Mouse (Mus musculus): ENCODE results near the gene Spred2. TPM values are rescaled to one million over a fixed set of nuclear protein-coding genes. Genes with fewer than 3 reads are reported as not detected.

The Spred2 gene
- polyA plus RNA-seq, 1 experiment from 2014 or later, result 4.7 TPM

DNA sequence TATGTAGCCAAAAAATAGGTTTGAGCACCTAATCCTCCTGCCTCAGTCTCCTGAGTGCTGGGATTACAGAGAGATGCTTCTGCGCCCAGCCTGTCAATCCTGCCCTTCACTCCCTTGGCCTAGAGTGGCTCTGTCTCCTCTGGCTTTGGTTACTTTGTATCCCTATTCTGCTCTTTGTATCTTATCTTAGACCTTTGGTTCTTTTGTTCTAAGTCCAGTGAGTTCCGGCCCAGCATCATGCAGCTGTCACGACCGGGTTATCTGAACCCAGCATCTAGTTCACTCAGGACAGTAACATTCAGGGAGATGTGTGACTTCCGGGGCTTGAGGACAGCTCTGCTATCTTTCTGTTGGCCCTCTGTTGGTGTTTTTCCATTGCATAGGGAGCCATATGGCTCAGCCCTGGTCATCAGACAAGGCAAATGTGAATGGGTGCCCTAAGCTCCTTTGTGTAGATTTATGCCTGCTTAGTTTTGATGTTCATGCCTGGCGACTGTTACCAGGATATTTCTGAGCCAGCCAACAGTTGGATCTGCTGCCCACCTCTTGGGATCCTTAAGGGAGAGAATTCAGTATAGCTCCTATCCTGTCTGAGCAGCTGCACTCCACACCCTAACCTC lies 109.5 kb downstream of the Spred2 start:
- Histone ChIP-seq H3K9ac (ENCODE audit: low read depth, low read length) (no peak overlapping the region), H3K9me3 (replicated peaks; ENCODE audit: control insufficient read depth, low read length) (no peaks in the 10 kb centered on the region), H3K4me3 (ENCODE audit: low read depth, low read length) (no peak overlapping the region), H3K4me2 (no peak overlapping the region), H3K36me3 (ENCODE audit: control insufficient read depth, insufficient read depth, low read length) (no peaks in the 10 kb centered on the region), H3K27me3 (ENCODE audit: control insufficient read depth, insufficient read depth, low read length) (no peaks in the 10 kb centered on the region), H3K4me1 (ENCODE audit: control insufficient read depth, insufficient read depth, low read length) (no peaks in the 10 kb centered on the region), H3K27ac (ENCODE audit: low read depth, low read length) (no peak overlapping the region)
- no peak for ATAC-seq (replicated peaks; ENCODE audit: insufficient number of reproducible peaks, low FRiP score, low TSS enrichment)
- WGBS (ENCODE audit: insufficient replicate concordance), result 45% methylated on average over 6 of the region's 6 CpGs

DNA sequence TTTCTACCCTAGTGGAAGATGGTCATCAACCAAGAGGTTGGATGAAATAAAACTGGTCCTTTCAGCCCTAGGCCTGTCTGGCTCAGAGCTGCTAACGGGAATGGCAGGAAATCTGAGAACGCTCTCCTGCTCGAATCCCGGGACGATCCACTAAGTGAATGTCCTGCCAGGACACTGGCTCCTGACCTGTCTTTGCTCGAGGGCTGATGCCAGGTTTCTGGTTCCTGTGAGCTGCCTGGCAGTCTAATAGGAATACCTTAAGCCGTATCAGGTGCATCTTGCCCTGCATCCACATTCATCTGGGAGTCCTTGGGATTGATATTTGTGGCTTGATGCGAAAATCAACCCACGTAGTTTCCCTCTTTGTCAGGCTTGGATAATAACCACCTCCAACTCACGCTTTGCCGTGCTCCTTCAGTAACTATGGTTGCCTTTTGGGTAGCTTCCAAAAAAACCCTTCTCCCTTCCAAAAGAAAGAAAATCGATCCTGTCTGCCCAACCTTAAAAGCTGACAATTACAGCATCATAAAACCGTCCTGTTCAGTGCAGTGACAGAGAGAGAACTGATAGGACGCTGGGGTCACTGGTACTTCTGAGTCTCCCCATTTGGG lies 110.3 kb downstream of the Spred2 start:
- WGBS (ENCODE audit: insufficient replicate concordance), result 61% methylated on average over 14 of the region's 14 CpGs
- ATAC-seq (replicated peaks; ENCODE audit: insufficient number of reproducible peaks, low FRiP score, low TSS enrichment), result no peak
- H3K27ac ChIP-seq (ENCODE audit: low read depth, low read length), result no peak overlapping the region
- no peaks in the 10 kb centered on the region for H3K9me3 ChIP-seq (replicated peaks; ENCODE audit: control insufficient read depth, low read length)
- H3K9ac ChIP-seq (ENCODE audit: low read depth, low read length), result no peak overlapping the region
- H3K4me1 ChIP-seq (ENCODE audit: control insufficient read depth, insufficient read depth, low read length), result no peaks in the 10 kb centered on the region
- H3K27me3 ChIP-seq (ENCODE audit: control insufficient read depth, insufficient read depth, low read length), result no peaks in the 10 kb centered on the region
- H3K36me3 ChIP-seq (ENCODE audit: control insufficient read depth, insufficient read depth, low read length), result no peaks in the 10 kb centered on the region
- no peak overlapping the region for H3K4me3 ChIP-seq (ENCODE audit: low read depth, low read length)
- no peak overlapping the region for H3K4me2 ChIP-seq

DNA sequence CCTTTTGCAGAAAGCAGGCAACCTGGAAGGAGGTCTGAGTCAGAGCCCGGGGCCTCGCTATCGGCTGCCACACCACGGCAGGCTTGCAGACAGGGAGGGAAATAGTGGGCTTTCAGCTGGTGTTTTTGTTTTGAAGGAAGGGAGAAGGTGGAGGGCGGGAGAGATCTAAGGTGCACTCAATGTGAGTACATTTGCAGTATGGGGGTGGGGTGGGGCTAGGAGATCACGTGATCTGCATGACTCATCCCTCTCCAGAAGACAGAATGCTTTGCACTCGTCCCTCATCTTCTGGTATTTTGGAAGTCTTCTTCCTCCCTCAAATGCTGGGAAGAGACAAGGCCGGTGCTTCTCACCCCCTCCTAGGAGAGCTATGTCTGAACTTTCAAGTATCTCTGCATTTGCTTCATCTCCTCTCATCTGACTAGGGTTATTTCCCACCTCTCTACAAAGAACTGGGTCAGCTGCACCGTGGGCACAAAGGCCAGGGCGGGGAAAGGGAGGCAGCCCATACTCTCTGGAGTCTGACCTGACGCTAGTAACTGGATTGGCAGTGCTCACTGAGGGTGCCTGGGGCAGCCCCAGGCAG lies 111.3 kb downstream of the Spred2 start:
- Histone ChIP-seq H3K9ac (ENCODE audit: low read depth, low read length) (no peak overlapping the region), H3K4me2 (no peak overlapping the region), H3K27me3 (ENCODE audit: control insufficient read depth, insufficient read depth, low read length) (no peaks in the 10 kb centered on the region), H3K36me3 (ENCODE audit: control insufficient read depth, insufficient read depth, low read length) (no peaks in the 10 kb centered on the region), H3K9me3 (replicated peaks; ENCODE audit: control insufficient read depth, low read length) (no peaks in the 10 kb centered on the region), H3K4me3 (ENCODE audit: low read depth, low read length) (no peak overlapping the region), H3K27ac (ENCODE audit: low read depth, low read length) (no peak overlapping the region), H3K4me1 (ENCODE audit: control insufficient read depth, insufficient read depth, low read length) (peaks cover 3% of the 10 kb centered on the region; the same call in 1 of the 2 replicates)
- WGBS (ENCODE audit: insufficient replicate concordance), result 54% methylated on average over 11 of the region's 11 CpGs
- ATAC-seq (replicated peaks; ENCODE audit: insufficient number of reproducible peaks, low FRiP score, low TSS enrichment), result no peak

DNA sequence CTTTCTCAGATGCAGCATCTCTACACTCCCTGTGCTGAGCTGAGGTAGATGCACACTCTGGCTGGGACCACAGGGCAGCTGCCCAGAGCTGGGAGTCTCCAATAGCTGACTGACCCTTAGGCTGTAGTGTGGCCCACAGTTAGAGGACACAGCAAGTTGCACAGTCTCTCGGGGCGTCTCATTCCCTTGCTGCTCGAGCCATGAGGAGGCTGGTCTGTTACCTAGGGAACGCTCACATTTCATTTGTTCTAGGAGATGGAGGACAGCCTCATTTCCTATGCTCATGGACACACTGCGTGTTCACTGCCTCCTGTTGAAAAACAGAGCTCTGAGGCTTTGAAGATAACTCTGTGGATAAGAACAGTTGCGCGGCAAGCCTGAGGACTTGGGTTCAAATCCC lies 111.8 kb downstream of the Spred2 start:
- Histone ChIP-seq H3K4me3 (ENCODE audit: low read depth, low read length) (no peak overlapping the region), H3K27ac (ENCODE audit: low read depth, low read length) (no peak overlapping the region), H3K9me3 (replicated peaks; ENCODE audit: control insufficient read depth, low read length) (no peaks in the 10 kb centered on the region), H3K4me2 (no peak overlapping the region), H3K9ac (ENCODE audit: low read depth, low read length) (no peak overlapping the region), H3K4me1 (ENCODE audit: control insufficient read depth, insufficient read depth, low read length) (peaks cover 3% of the 10 kb centered on the region), H3K36me3 (ENCODE audit: control insufficient read depth, insufficient read depth, low read length) (no peaks in the 10 kb centered on the region), H3K27me3 (ENCODE audit: control insufficient read depth, insufficient read depth, low read length) (no peaks in the 10 kb centered on the region)
- no peak for ATAC-seq (replicated peaks; ENCODE audit: insufficient number of reproducible peaks, low FRiP score, low TSS enrichment)
- 89% methylated on average over 7 of the region's 7 CpGs for WGBS (ENCODE audit: insufficient replicate concordance)

DNA sequence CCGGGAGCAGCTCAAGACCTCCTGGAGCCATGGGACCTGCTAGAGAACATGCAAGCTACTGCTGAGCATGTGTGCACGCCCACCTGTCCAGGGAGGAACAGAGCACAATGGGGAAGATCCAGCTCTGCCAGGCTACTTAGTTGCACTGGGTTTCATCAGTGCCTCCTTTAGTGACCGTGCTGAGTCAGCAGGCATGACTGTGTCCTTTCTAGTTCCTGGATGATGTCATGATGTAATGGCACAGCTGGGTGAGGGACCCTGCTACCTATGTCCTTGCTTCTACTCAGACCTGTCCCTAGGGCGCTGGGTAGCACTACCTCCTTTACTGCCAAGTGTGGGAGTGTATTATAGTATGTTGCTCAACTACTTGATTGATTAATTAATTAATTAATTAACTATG lies 113.6 kb downstream of the Spred2 start:
- Histone ChIP-seq H3K9ac (ENCODE audit: low read depth, low read length) (no peak overlapping the region), H3K9me3 (replicated peaks; ENCODE audit: control insufficient read depth, low read length) (no peaks in the 10 kb centered on the region), H3K36me3 (ENCODE audit: control insufficient read depth, insufficient read depth, low read length) (no peaks in the 10 kb centered on the region), H3K4me1 (ENCODE audit: control insufficient read depth, insufficient read depth, low read length) (peaks cover 9% of the 10 kb centered on the region), H3K4me2 (no peak overlapping the region), H3K4me3 (ENCODE audit: low read depth, low read length) (no peak overlapping the region), H3K27ac (ENCODE audit: low read depth, low read length) (no peak overlapping the region), H3K27me3 (ENCODE audit: control insufficient read depth, insufficient read depth, low read length) (no peaks in the 10 kb centered on the region)
- WGBS (ENCODE audit: insufficient replicate concordance), result 90% methylated on average over 4 of the region's 4 CpGs
- ATAC-seq (replicated peaks; ENCODE audit: insufficient number of reproducible peaks, low FRiP score, low TSS enrichment), result no peak

DNA sequence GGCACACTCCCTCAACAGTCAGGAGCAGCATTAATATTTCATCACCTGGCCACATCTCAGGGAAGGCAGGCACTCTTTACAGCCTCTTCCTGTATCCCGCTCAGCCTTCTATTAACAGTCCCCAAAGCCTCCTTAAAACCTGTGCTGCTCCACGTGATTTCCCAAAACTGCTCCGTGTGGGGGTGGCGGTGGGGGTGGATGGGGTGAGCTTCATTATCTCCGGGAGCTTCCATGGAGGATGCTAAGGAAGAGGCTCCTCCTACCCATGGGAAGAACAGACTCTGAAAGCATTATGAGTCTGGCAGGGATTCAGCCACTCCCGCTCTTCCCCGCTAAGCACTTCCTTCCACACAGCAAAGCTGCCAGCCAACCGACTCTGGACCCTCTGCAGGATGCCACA lies 114.5 kb downstream of the Spred2 start:
- H3K4me3 ChIP-seq (ENCODE audit: low read depth, low read length), result no peak overlapping the region
- no peak for ATAC-seq (replicated peaks; ENCODE audit: insufficient number of reproducible peaks, low FRiP score, low TSS enrichment)
- no peaks in the 10 kb centered on the region for H3K9me3 ChIP-seq (replicated peaks; ENCODE audit: control insufficient read depth, low read length)
- 43% methylated on average over 8 of the region's 8 CpGs for WGBS (ENCODE audit: insufficient replicate concordance)
- H3K36me3 ChIP-seq (ENCODE audit: control insufficient read depth, insufficient read depth, low read length), result no peaks in the 10 kb centered on the region
- no peaks in the 10 kb centered on the region for H3K27me3 ChIP-seq (ENCODE audit: control insufficient read depth, insufficient read depth, low read length)
- peaks cover 9% of the 10 kb centered on the region for H3K4me1 ChIP-seq (ENCODE audit: control insufficient read depth, insufficient read depth, low read length)
- no peak overlapping the region for H3K4me2 ChIP-seq
- H3K9ac ChIP-seq (ENCODE audit: low read depth, low read length), result no peak overlapping the region
- H3K27ac ChIP-seq (ENCODE audit: low read depth, low read length), result no peak overlapping the region

DNA sequence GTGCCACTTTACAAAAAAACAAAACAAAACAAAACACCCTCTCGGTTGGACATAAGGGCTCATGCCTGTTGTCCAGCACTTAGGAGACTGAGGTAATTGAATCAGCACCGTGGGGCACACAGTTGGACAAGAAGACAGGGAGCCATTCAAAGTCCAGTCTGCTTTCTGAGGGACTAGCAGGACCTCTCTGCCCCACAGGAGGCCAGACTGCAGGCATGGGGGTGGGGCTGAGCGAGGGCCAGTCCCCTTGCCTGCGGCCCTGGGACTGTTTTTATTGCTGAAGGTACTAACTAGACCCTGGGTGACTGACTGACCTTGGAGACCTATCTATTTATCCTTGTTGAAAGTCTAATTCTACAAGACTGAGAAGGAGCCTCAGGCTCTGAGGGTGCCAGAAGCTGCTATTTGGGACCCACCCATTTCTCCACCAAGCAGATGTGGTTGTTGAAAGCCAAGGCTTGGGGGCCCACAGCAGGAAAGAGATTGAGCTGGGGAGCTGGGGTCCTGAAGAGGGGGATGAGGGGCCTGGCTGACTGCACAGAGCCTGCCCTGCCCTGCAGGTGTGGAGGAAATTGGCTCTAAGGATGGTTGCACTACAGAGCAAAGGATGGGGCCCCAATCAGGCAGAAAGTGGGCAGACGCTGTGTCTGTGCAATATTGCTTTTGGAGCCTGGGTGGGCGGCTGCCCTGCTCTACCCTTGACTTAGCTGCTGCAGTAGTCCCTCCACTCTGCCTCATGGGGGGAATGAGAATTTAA lies 117.2 kb downstream of the Spred2 start:
- Histone ChIP-seq H3K27ac (ENCODE audit: low read depth, low read length) (no peak overlapping the region), H3K9ac (ENCODE audit: low read depth, low read length) (no peak overlapping the region), H3K27me3 (ENCODE audit: control insufficient read depth, insufficient read depth, low read length) (no peaks in the 10 kb centered on the region), H3K36me3 (ENCODE audit: control insufficient read depth, insufficient read depth, low read length) (no peaks in the 10 kb centered on the region), H3K4me2 (no peak overlapping the region), H3K4me1 (ENCODE audit: control insufficient read depth, insufficient read depth, low read length) (peaks cover 9% of the 10 kb centered on the region), H3K4me3 (ENCODE audit: low read depth, low read length) (no peak overlapping the region), H3K9me3 (replicated peaks; ENCODE audit: control insufficient read depth, low read length) (no peaks in the 10 kb centered on the region)
- 34% methylated on average over 6 of the region's 6 CpGs for WGBS (ENCODE audit: insufficient replicate concordance)
- no peak for ATAC-seq (replicated peaks; ENCODE audit: insufficient number of reproducible peaks, low FRiP score, low TSS enrichment)

DNA sequence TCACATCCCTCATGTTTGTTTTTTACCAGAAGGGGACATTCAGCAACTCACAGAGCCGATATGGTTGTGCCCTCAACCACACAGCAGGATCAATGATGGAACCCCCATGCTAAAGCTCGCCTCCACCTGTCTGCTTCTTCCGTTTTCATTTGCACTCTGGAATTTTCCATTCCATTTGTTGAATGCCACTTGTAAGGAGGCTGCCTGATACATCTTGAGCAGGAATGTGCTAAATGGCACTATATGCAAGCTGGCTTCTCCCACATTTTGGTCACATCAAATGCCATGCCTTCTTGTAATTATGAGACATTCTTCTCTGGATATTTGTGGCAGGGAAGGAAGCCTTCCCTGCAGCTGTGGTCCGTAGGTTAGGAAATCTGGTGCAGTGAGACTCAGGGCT lies 117.9 kb downstream of the Spred2 start:
- Histone ChIP-seq H3K36me3 (ENCODE audit: control insufficient read depth, insufficient read depth, low read length) (no peaks in the 10 kb centered on the region), H3K9me3 (replicated peaks; ENCODE audit: control insufficient read depth, low read length) (no peaks in the 10 kb centered on the region), H3K4me3 (ENCODE audit: low read depth, low read length) (no peak overlapping the region), H3K27me3 (ENCODE audit: control insufficient read depth, insufficient read depth, low read length) (no peaks in the 10 kb centered on the region), H3K4me2 (no peak overlapping the region), H3K27ac (ENCODE audit: low read depth, low read length) (no peak overlapping the region), H3K4me1 (ENCODE audit: control insufficient read depth, insufficient read depth, low read length) (peaks cover 9% of the 10 kb centered on the region), H3K9ac (ENCODE audit: low read depth, low read length) (no peak overlapping the region)
- WGBS (ENCODE audit: insufficient replicate concordance), result 67% methylated on average over 4 of the region's 4 CpGs
- ATAC-seq (replicated peaks; ENCODE audit: insufficient number of reproducible peaks, low FRiP score, low TSS enrichment), result no peak

Data from heart, embryonic 11.5 days (tissue).